Mouse (Mus musculus): Measurements from ENCODE around the gene Fgf12.

DNA sequence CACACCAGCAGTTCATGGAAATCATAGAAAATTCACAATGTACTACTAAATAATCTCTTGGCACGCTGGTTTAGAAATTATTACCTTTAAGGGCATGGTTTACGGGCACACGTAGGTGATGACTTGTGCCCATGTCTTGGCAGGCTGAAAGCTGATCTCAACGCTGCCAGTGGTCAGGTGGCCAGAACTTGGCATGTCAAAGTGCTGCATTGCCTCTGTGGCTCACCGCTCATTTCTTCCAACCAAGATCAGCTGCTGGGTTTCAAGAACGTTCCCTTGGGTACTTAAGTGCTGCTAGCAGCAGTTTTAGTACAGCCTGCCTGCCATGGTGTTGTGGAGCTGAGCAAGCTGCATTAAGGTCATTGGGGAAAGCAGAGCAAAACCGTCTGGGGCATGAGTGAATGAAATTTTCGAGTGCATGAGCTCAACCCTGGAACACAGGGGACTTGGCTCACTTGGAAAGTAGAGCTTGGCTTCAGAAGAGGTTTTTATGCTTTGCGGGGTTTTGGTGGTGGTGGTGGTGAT is 63.9 kb downstream of the Fgf12 start:
- TF ChIP-seq FOSL1 (IDR thresholded peaks at IDR 0.05; ENCODE audit: insufficient read depth, low read length, poor library complexity, severe bottlenecking) (no peak), CTCF (IDR thresholded peaks at IDR 0.05; ENCODE audit: control insufficient read depth, insufficient read depth, insufficient read length) (no peak), MYOD1 (IDR thresholded peaks at IDR 0.05; ENCODE audit: control insufficient read depth, insufficient read length, low read depth) (no peak)

Data from C2C12 (cell line).